Mouse (Mus musculus) forebrain, embryonic 11.5 days (tissue): Measurements from ENCODE around the gene Ano7. TPM values are rescaled to one million over a fixed set of nuclear protein-coding genes. Genes with fewer than 3 reads are reported as not detected.

Experiments
- microRNA-seq: library from miRNA; unstranded; fragments of <30 nt; microRNA quantifications from one replicate; pipeline ENCODE4, GENCODE M21; 2016; ENCODE audit not compliant: insufficient number of aligned reads
- polyA plus RNA-seq: library from polyadenylated mRNA; unstranded; fragments of >200 nt; fragmentation: Nextera tagmentation; extraction: Ambion mirVana; gene quantifications from 2 replicates; pipeline ENCODE4 v1.2.1, GENCODE M21; 2014

Gene Ano7
- polyA plus RNA-seq, 1 experiment from 2014 or later, result not detected

Small RNA genes within 50 kb of the gene (microRNA-seq; reads per million reads assigned to microRNA genes)
- gene Mir6345, result not detected
- not detected for gene Mir6902

Other genes starting within 250 kb of the Ano7 start
- not detected in 2 replicates for gene Agxt, start 238.7 kb upstream of the Ano7 start, polyA plus RNA-seq
- 0.29 and 0.64 TPM in 2 replicates for gene 2310007B03Rik, start 213.0 kb upstream of the Ano7 start, polyA plus RNA-seq
- 0.04 and 0.07 TPM in 2 replicates for gene Crocc2, start 205.2 kb upstream of the Ano7 start, polyA plus RNA-seq
- gene Sned1, start 138.1 kb upstream of the Ano7 start, polyA plus RNA-seq, result 2.2 and 3.2 TPM in 2 replicates
- gene Mterf4, start 68.0 kb upstream of the Ano7 start, polyA plus RNA-seq, result 31.0 and 37.8 TPM in 2 replicates
- 88.4 and 94.6 TPM in 2 replicates for gene Ppp1r7, start 31.1 kb upstream of the Ano7 start, polyA plus RNA-seq
- 28.2 and 30.0 TPM in 2 replicates for gene Pask, start 30.4 kb upstream of the Ano7 start, polyA plus RNA-seq
- gene Hdlbp, start 104.9 kb downstream of the Ano7 start, polyA plus RNA-seq, result 87.1 and 92.4 TPM in 2 replicates
- gene Farp2, start 138.1 kb downstream of the Ano7 start, polyA plus RNA-seq, result 4.4 and 4.5 TPM in 2 replicates